Mouse (Mus musculus) liver, adult (tissue): ENCODE results near the gene Dicer1.

Experiments used
- GATA4 ChIP-seq: IDR thresholded peaks from 2 replicates; pipeline ENCODE4 v1.6.1; 2014; ENCODE audit warnings: mild to moderate bottlenecking, low read length; ENCODE audit not compliant: insufficient replicate concordance

The Dicer1 gene

DNA sequence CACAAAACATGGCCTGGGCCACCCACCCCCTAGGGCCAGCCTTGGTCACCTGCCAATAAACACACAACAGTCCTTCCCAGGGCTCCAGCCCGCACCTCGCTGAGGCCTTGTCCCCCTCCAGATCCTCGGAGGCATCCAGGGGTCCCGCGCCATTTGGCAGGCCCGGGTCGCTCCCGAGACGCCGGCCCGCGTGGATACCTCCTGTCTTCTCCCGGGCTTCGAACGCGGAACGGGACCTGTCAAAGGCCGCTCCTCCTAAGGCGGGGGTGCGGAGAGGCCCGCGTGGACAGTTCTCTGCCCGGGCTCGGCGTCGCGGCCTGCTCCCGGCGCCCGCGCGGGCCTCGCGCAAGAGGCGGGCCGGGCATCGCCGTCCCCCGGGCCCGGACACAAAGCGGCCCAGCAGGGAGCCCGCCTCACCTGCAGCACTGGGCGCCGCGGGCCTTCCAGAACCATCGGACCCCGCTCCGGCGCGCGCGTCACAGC is 380 bp downstream of the Dicer1 start:
- no peak for TF ChIP-seq GATA4

DNA sequence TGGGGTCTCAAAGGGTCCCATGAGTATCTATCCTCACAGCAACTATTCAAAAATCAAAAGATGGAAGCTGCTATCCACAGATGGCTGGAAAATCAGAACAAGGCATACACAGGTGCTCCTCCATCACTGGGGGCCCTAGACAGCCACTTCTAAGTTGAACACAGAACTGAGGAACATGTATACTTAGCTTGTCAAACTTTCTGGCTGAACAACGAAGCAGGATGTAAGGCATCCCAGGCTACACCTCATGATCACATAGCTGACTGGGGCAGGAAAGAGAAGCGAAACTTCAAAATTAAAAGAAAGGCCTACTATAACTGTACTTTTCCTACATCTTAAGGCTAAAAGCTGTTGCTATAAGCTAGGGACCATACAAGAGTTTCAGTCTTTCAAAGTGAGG is 2.8 kb downstream of the Dicer1 start:
- no peak for TF ChIP-seq GATA4

DNA sequence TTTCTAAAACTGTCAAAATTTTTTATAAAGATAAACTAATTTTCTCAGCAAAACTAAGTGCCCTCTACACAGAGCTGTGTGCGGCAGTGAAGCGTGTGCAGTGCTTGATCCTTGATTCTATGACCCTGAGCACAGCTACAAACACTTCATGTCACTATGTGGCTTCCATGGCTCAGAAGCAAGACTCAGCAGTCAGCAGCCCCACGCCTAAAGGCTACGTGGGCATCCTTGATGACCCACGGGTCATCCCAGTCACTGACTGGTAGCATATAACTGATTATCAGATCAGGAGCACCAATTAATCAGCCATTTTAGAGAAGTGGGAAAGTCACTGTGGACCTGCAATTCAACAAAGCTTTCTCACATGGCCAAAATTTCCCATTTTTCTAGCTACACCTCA is 4.5 kb downstream of the Dicer1 start:
- no peak for TF ChIP-seq GATA4

DNA sequence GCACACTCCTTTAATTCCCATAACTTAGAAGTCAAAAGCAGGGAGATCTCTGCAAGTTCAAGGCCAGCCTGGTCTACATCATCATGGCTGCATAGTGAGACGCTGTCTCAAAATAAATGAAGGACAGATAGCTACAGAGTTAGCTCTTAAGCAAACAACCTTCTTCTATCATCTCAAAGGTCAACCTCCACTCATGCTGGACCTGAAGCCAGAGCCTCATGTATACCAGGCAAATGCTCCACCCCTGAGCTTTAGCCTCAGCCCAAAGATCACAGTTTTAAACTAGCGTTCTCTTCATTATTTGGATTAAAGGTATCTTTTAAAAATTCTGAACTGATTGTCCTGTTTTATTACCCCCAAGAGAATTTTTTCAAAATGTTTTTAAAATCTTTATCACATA is 5.2 kb downstream of the Dicer1 start:
- no peak for TF ChIP-seq GATA4

DNA sequence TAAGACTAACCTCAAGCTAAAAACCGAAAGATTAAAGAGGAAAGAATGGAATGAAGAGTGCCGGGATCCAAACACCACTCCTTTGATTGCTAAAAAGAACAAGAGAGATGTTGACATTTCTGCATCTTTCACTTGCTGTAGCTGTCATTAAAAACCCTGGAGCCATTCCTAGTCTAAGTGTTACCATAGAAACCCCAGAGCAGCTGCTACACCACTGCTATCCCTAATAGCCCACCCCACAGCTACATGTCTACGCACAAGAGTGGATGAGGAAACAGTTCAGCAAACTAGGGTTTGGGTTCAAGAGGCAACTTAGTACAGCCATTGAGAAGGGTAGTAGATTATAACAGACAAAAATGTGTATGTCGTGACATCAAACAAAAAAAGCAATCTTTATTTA is 8.1 kb downstream of the Dicer1 start:
- no peak for TF ChIP-seq GATA4

DNA sequence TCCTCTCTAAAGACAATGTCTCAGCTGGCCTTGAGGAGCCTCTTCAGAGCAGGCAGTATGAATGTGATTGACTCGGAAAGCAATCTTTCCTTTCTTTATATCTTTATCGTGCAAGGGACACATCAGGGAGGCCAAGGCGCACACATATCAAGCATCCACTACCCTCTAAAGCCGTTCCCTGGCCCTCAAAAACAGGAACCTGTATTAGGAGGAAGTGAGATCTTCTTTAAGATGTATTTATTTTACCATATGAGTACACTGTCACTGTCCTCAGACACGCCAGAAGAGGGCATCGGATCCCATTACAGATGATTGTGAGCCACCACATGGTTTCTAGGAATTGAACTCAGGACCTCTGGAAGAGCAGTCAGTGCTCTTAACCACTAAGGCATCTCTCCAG is 9.5 kb downstream of the Dicer1 start:
- no peak for TF ChIP-seq GATA4

DNA sequence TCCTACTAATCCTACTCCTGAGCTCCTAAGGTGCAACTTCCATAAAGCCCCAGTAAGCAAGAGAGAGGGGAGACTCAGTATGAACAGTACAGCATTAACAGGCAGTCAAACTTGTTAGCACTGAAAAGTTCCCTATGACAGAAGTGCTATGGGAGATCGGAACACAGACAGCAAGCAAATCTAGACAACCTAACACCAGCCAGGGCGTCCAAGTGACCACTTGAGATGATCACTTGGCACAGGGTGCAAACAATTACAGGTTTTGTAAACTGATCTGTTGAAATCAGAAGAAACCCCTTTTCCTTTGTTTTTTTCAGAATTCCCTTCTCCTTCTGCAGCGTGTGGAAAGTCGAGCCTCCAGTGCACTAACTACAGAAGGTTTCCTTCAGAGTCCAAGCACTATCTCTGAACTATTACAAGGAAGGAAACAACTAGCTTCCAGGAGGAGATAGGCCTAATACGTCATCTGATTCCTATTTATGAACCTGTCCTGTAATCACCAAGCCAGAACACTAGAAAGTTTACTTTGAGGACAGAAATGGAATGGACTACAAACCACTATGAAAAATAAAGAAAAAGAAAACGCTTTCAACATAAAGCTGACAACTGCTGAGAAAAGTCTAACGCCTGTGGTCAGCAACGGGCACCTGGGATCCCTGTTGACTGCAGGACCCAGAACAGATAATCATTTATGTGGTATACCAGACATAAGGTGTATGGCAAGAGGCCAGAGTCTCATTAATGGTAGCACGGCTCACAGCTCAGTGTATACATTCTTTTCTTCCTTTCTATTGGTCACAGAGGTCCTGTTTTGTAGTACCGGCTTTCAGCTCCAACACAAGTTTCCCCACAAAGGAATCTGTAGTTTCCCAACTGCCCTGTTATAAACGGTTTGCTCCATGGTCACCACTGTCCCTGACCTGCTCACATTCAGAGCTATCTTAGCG is 10.6 kb downstream of the Dicer1 start:
- TF ChIP-seq GATA4, result peak; percentile 78; the same call in 1 of the 2 replicates

DNA sequence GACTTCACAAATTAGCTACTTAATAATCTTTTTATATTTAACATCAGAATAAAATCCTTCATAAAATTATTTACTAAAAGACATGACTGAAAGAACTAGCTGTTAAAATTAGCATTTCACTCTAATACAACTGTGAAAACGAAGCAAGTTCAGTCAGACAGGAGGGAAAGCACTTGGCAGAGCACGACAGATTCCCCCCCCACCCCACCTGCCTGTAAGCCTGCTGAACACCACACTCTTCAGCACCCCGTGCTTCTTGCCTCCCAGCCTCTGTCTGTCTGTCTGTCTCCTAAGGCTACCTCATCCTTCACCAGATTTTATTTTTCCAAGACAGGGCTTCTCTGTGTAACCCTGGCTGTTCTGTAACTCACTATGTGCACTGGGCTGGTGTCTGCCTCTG is 12.8 kb downstream of the Dicer1 start:
- no peak for TF ChIP-seq GATA4

DNA sequence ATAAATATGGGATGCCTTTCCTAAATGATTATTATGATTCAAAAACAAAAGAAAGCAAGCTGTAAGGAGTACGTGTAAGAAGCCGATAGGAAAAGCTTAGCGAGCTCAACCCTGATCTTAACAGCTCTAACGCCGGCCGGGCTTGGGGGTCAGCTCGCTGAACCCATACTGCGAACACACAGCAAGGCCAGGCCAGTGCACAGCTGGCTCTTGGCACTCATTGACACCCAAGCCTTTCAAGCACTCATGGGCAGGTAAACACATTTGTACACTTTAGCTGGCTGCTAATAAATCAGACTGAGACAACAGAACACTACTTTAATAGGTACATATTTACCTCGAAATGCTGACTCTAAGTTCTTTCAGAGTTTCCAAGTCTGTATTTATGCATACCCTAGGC is 13.3 kb downstream of the Dicer1 start:
- TF ChIP-seq GATA4, result no peak

DNA sequence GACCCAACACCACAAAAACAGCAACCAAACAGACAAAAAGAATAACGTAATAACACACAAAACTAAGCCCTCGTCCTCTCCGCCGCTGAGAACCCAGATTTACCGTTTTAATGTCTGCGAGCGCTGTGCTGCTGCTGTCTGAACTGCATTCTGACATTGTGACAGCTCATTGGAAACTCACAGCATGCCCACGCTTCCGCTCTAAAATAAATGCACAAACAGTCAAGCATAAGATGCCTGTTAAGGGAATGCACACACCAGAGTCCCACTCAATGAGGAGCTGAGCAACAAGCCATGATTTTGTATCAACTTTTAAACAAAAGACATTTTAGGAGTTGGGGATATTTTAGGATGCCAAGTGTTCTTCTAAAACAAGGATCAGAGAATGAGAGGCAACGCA is 14.1 kb downstream of the Dicer1 start:
- no peak for TF ChIP-seq GATA4

DNA sequence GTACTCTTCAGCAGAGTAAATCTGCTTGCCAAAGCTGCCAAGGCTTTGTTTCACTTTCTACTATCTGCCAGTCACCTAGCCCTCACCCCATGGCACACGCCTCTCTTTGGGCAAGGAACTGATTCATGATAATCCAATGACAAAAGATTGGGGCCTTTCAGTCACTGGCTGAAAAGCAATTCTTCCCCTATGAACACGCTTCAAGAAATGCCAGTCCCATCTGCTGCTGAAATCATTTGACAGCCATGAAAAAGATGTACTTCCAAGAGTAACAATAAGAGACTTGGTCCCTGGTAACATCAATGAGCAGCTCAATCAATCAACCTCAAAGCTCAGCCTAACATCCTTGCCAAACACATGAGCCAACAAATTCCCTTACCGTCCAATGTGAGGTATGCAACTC is 15.8 kb downstream of the Dicer1 start:
- TF ChIP-seq GATA4, result no peak

DNA sequence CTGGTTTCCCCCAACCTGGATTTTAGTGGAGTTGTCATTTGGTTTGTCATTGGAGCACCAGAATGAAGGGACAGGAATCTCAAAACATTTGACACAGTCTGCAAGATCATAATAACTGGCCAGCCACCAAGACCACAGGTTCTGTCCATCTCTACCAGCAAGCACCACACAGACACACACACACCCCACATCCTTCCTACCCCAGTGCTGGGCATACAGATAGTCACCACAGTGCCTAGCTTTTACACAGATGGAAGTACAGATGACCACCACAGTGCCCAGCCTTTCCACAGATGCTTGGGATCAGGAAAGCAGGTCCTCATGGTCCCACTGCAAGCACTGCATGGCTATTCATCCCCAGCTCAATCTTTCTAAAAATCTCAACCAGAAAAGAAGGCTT is 18.6 kb downstream of the Dicer1 start:
- TF ChIP-seq GATA4, result no peak

DNA sequence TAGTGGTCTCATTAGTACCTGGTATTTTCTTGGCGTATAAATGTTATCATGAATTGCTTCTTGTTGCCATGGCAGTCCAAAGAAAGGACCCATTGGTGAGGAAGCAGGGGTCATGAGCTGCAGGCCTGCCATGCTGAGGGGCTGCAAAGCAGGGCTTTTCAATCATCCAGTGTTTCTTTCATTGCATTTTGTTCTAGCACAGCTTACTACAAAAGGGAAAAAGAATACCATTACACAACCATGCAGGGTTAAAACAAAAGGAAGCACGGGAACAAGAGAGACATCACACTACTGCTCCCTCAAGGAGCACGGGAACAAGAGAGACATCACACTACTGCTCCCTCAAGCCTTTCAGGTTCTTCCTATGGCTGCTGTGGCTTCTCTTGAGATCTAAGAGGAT is 20.0 kb downstream of the Dicer1 start:
- TF ChIP-seq GATA4, result no peak

DNA sequence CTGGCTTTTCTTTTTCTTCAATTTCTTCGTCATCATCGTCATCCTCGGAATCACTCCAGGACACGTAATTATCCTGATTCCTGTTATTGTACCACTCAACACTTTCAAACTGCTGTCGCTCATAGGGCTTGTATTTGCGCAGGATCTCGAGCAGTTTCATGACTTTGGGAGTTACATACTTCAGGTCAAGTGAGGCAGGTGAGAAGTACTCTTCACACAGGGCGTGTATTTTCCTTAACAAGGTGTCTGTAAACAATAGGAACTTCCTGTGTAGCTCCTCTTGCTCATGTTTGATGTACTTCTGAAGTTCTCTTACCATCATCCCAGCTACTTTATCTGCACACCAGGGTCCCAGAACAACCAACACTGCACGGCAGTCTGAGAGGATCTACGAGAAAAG is 29.7 kb downstream of the Dicer1 start:
- TF ChIP-seq GATA4, result no peak

DNA sequence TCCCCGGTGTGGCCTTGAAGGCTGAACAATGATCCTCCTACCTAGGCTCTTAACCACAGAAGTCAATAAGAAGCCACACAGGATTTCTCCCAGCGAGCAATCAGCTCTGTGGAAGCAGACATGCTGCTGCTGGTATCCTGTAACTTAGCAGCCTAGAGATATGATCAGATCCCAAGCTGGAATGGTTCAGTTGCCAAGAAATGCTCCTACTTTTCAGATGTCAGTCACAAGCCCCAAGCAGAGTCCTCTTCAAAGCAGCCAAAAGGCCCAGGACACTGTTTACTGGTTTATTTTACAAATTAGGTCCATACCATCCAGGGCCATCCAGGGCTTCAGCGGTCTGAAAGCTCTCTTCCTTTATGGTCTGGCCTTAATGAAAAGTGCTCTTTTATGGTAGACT is 30.7 kb downstream of the Dicer1 start:
- no peak for TF ChIP-seq GATA4

DNA sequence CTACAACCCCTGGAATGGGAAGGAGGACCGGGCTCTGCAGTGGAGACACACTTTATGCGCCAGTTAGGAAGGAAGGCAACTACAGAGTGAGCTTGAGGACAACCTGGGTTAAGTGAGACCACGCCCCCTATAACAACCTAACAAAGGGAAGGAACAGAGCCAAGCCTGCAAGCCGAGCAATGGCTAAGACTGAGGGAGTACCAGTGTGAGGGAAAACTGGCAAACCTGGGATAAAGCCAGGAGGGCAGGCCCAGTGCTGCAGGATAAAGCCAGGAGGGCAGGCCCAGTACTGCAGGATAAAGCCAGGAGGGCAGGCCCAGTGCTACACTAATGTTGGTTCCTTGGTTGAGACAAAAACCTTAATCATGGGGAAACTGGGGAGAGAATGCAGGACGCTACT is 32.8 kb downstream of the Dicer1 start:
- no peak for TF ChIP-seq GATA4

DNA sequence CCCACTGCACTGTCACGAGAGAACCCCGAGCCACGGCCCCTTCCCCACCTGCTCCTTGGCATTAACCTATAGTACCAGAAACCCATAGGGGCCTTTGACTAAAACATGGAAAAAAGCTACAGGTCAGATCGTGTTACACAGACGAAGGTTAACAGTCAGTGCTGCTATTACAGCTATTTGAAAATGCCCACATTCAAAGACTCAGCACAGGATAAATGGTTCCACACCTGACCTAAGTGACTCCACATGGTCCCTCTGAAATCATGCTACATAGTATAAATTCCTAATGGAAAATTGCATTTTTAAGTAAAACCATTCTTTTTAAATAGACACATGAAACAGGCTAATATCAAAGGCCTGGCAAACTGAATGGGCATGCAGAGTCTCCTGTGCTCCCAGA is 35.3 kb downstream of the Dicer1 start:
- TF ChIP-seq GATA4, result no peak

DNA sequence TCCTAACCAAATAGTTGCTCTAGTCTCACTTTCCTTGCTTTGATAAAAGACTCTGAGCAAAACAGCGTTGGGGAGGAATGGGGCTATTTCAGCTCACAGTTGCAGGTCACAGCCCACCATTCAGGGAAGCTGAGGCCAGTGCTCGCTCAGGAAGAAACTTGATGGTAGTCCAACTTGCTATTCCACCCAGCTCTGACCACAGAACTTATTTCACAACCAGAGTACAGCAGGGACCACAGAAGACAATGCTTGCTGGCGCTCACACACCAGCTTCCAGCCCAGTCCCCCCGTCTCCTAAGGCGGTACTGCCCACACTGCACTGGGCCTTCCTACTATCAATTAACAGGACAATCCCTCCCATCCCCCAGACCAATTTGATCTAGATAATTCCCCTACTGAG is 36.3 kb downstream of the Dicer1 start:
- no peak for TF ChIP-seq GATA4

DNA sequence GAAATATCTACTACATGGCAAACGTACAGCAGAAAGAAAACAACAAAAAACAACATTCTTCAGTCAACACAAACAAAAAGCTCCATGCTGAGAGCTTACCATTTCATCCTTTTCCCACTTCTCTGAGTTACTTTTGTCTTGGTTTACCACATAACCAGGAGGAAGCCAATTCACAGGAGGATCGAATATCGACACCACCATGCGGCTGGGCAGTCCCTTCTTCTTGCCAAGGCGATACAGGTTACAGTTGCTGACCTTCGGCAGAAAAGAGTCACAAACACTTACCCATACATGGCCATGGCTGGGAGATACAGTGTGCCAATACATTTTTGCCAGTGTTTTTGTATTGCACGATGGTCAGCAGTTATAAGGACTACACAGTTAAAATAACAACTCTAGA is 51.5 kb downstream of the Dicer1 start:
- TF ChIP-seq GATA4, result no peak
